Mouse (Mus musculus) heart, embryonic 10.5 days (tissue): ENCODE results near the gene St3gal2. TPM values are rescaled to one million over a fixed set of nuclear protein-coding genes. Genes with fewer than 3 reads are reported as not detected.
"Not testable (repeated sequence)": the region's sequence is repeated elsewhere in the genome, so short reads cannot be mapped to it uniquely, and the experiment has no call there.

Source experiments
- DNase-seq: peaks from one replicate; pipeline ENCODE4 v3.0.0-alpha.2; 2017; ENCODE audit warnings: low spot score
- H3K27ac ChIP-seq: fragments of 300-500 bp; sonication (generic); 2 replicates; pipeline ENCODE4 v1.5.1; 2016; ENCODE audit warnings: mild to moderate bottlenecking
- H3K27me3 ChIP-seq: fragments of 300-500 bp; sonication (generic); 2 replicates; pipeline ENCODE4 v1.6.1; 2016; ENCODE audit warnings: mild to moderate bottlenecking; ENCODE audit not compliant: poor library complexity, insufficient read depth, severe bottlenecking
- H3K36me3 ChIP-seq: fragments of 300-500 bp; sonication (generic); 2 replicates; pipeline ENCODE4 v1.6.1; 2016; ENCODE audit warnings: mild to moderate bottlenecking, moderate library complexity
- H3K4me1 ChIP-seq: fragments of 300-500 bp; sonication (generic); 2 replicates; pipeline ENCODE4 v1.6.1; 2016; ENCODE audit warnings: mild to moderate bottlenecking
- H3K4me3 ChIP-seq: fragments of 300-500 bp; sonication (generic); 2 replicates; pipeline ENCODE4 v1.5.1; 2016; ENCODE audit warnings: mild to moderate bottlenecking, moderate library complexity
- H3K9me3 ChIP-seq: fragments of 300-500 bp; sonication (generic); 2 replicates; pipeline ENCODE4 v1.6.1; 2016; ENCODE audit warnings: mild to moderate bottlenecking, moderate library complexity
- WGBS: fragments of 180-500 bp; shearing (Covaris S2); methylation state at CpG from one replicate; pipeline ENCODE4 v1.1.7; 2016; 5-methylcytosine and 5-hydroxymethylcytosine counted together
- polyA plus RNA-seq: library from polyadenylated mRNA; unstranded; fragments of >200 nt; fragmentation: Nextera tagmentation; extraction: Ambion mirVana; gene quantifications from 2 replicates; pipeline ENCODE4 v1.2.1, GENCODE M21; 2016

St3gal2 gene
- polyA plus RNA-seq, 1 experiment from 2014 or later = 30.2 TPM

- DNase-seq = peak; percentile 54
- Histone ChIP-seq H3K36me3 (no peaks in the 10 kb centered on the region), H3K27me3 (no peaks in the 10 kb centered on the region), H3K27ac (no peak overlapping the region), H3K4me3 (no peak overlapping the region), H3K9me3 (no peaks in the 10 kb centered on the region), H3K4me1 (peaks cover 40% of the 10 kb centered on the region)
- WGBS = 91% methylated on average over 12 of the region's 12 CpGs
Measured at GRCm38 (mm10) chr8:110936217-110936616, 16.5 kb downstream of the St3gal2 start.

GRCm38 (mm10) chr8:110938882-110939589 lies 19.3 kb downstream of the St3gal2 start:
- 42% methylated on average over 6 of the region's 6 CpGs for WGBS
- Histone ChIP-seq H3K9me3 (no peaks in the 10 kb centered on the region), H3K27ac (peak overlapping the region; percentile 49; the same call in 1 of the 2 replicates), H3K4me3 (no peak overlapping the region), H3K4me1 (peaks cover 42% of the 10 kb centered on the region), H3K36me3 (0 out of 2 replicates have a peak, but pooled peaks cover 2% of the 10 kb centered on the region), H3K27me3 (no peaks in the 10 kb centered on the region)
- DNase-seq = peak; percentile 71

GRCm38 (mm10) chr8:110940682-110941452 lies 21.1 kb downstream of the St3gal2 start:
- H3K4me1 ChIP-seq = peaks cover 51% of the 10 kb centered on the region
- DNase-seq = no peak
- H3K9me3 ChIP-seq = no peaks in the 10 kb centered on the region
- peak overlapping the region; percentile 19; the same call in 1 of the 2 replicates for H3K4me3 ChIP-seq
- peak overlapping the region; percentile 57; the same call in 1 of the 2 replicates for H3K27ac ChIP-seq
- 56% methylated on average over 15 of the region's 15 CpGs for WGBS
- 0 out of 2 replicates have a peak, but pooled peaks cover 2% of the 10 kb centered on the region for H3K36me3 ChIP-seq
- no peaks in the 10 kb centered on the region for H3K27me3 ChIP-seq

GRCm38 (mm10) chr8:110941453-110941948 lies 21.8 kb downstream of the St3gal2 start:
- peak overlapping the region; percentile 57; the same call in 1 of the 2 replicates for H3K27ac ChIP-seq
- DNase-seq = no peak

GRCm38 (mm10) chr8:110944276-110944876 lies 24.7 kb downstream of the St3gal2 start:
- 0 out of 2 replicates have a peak, but pooled peaks cover 2% of the 10 kb centered on the region for H3K36me3 ChIP-seq
- 79% methylated on average over 7 of the region's 7 CpGs for WGBS
- no peak for DNase-seq
- no peak overlapping the region for H3K4me3 ChIP-seq
- H3K4me1 ChIP-seq = peaks cover 57% of the 10 kb centered on the region
- H3K27me3 ChIP-seq = no peaks in the 10 kb centered on the region
- H3K9me3 ChIP-seq = no peaks in the 10 kb centered on the region
- peak overlapping the region; percentile 62; the same call in 1 of the 2 replicates for H3K27ac ChIP-seq

More at GRCm38 (mm10) chr8:110941453-110941948, 21.8 kb downstream of the St3gal2 start:
- H3K9me3 ChIP-seq = no peaks in the 10 kb centered on the region
- H3K27me3 ChIP-seq = no peaks in the 10 kb centered on the region
- WGBS = 46% methylated on average over 10 of the region's 10 CpGs
- peaks cover 58% of the 10 kb centered on the region for H3K4me1 ChIP-seq
- H3K4me3 ChIP-seq = peak overlapping the region; percentile 19; the same call in 1 of the 2 replicates
- 0 out of 2 replicates have a peak, but pooled peaks cover 2% of the 10 kb centered on the region for H3K36me3 ChIP-seq

GRCm38 (mm10) chr8:110945716-110946115 lies 26.0 kb downstream of the St3gal2 start:
- no peaks in the 10 kb centered on the region for H3K9me3 ChIP-seq
- peaks cover 52% of the 10 kb centered on the region for H3K4me1 ChIP-seq
- 0 out of 2 replicates have a peak, but pooled peaks cover 2% of the 10 kb centered on the region for H3K36me3 ChIP-seq
- DNase-seq = no peak
- 67% methylated on average over 4 of the region's 4 CpGs for WGBS
- no peak overlapping the region for H3K27ac ChIP-seq
- no peak overlapping the region for H3K4me3 ChIP-seq
- no peaks in the 10 kb centered on the region for H3K27me3 ChIP-seq

GRCm38 (mm10) chr8:110950065-110950484 lies 30.4 kb downstream of the St3gal2 start:
- peaks cover 30% of the 10 kb centered on the region for H3K36me3 ChIP-seq

GRCm38 (mm10) chr8:110954776-110955175 lies 35.1 kb downstream of the St3gal2 start:
- Histone ChIP-seq H3K27me3 (no peaks in the 10 kb centered on the region), H3K9me3 (no peaks in the 10 kb centered on the region), H3K4me1 (peaks cover 17% of the 10 kb centered on the region), H3K36me3 (peaks cover 61% of the 10 kb centered on the region), H3K27ac (no peak overlapping the region), H3K4me3 (no peak overlapping the region)
- 75% methylated on average over 8 of the region's 8 CpGs for WGBS
- no peak for DNase-seq

More at GRCm38 (mm10) chr8:110950065-110950484, 30.4 kb downstream of the St3gal2 start:
- Histone ChIP-seq H3K4me3 (no peak overlapping the region), H3K27ac (no peak overlapping the region), H3K9me3 (no peaks in the 10 kb centered on the region), H3K27me3 (no peaks in the 10 kb centered on the region), H3K4me1 (peaks cover 27% of the 10 kb centered on the region)
- 84% methylated on average over 17 of the region's 17 CpGs for WGBS
- DNase-seq = no peak

- no peaks in the 10 kb centered on the region for H3K9me3 ChIP-seq
- H3K4me3 ChIP-seq = no peak overlapping the region
- WGBS = 84% methylated on average over 15 of the region's 15 CpGs
- H3K27ac ChIP-seq = 0 out of 2 replicates have a peak overlapping the region, but pooled peaks have one; percentile 13
- peaks cover 14% of the 10 kb centered on the region for H3K4me1 ChIP-seq
- H3K27me3 ChIP-seq = no peaks in the 10 kb centered on the region
- DNase-seq = no peak
- H3K36me3 ChIP-seq = peaks cover 65% of the 10 kb centered on the region
Measured at GRCm38 (mm10) chr8:110956619-110957450, 37.1 kb downstream of the St3gal2 start.

- Histone ChIP-seq H3K27me3 (no peaks in the 10 kb centered on the region), H3K9me3 (no peaks in the 10 kb centered on the region), H3K27ac (0 out of 2 replicates have a peak overlapping the region, but pooled peaks have one; percentile 13), H3K4me1 (peaks cover 14% of the 10 kb centered on the region), H3K4me3 (no peak overlapping the region), H3K36me3 (peaks cover 65% of the 10 kb centered on the region)
- 85% methylated on average over 19 of the region's 19 CpGs for WGBS
- DNase-seq = no peak
Measured at GRCm38 (mm10) chr8:110957471-110957870, 37.7 kb downstream of the St3gal2 start.

- 86% methylated on average over 5 of the region's 5 CpGs for WGBS
- no peaks in the 10 kb centered on the region for H3K27me3 ChIP-seq
- no peak overlapping the region for H3K4me3 ChIP-seq
- no peak for DNase-seq
- no peaks in the 10 kb centered on the region for H3K9me3 ChIP-seq
- peaks cover 14% of the 10 kb centered on the region for H3K4me1 ChIP-seq
- H3K27ac ChIP-seq = no peak overlapping the region
- peaks cover 68% of the 10 kb centered on the region for H3K36me3 ChIP-seq
Measured at GRCm38 (mm10) chr8:110958135-110958534, 38.4 kb downstream of the St3gal2 start.

- DNase-seq, H3K9me3 ChIP-seq, H3K27me3 ChIP-seq, H3K4me3 ChIP-seq, H3K27ac ChIP-seq: not testable (repeated sequence)
- peaks cover 69% of the 10 kb centered on the region for H3K36me3 ChIP-seq
- H3K4me1 ChIP-seq = peaks cover 14% of the 10 kb centered on the region
- 91% methylated on average over 7 of the region's 7 CpGs for WGBS
Measured at GRCm38 (mm10) chr8:110958553-110958952, 38.8 kb downstream of the St3gal2 start.
